Mouse (Mus musculus): ENCODE data around the gene Mrpl44. TPM values are rescaled to one million over a fixed set of nuclear protein-coding genes. Genes with fewer than 3 reads are reported as not detected.

Gene Mrpl44
- 17.9 TPM for polyA plus RNA-seq (2017; shearing (Covaris generic))

DNA sequence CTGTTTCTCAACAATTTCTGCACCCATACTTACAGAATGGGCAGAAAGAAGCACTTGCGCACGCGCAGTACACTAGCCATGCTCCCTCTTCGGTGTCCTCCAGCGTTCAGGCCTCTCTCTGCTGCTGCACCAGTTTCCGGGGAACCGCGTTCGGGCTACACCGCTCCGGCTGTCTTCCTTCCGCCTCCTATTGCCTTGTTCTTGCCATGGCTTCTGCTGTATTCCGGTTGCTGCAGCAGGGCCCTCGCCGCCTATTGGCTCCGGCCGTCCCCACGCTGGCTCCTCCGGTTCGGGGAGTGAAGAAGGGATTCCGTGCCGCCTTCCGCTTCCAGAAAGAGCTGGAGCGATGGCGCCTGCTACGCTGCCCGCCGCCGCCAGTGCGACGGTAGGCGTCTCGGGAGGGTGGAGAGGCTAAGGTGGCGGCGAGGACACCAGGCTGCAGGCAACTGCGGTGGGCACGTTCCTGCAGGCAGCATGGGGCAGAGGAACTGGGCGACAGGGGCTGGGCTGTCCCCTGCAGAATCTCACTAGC, at the start of gene Mrpl44, which contains the start of gene Wdfy1:
TSS of gene Mrpl44 (plus strand) at position 92 of the 532 bp plus-strand sequence.
TSS of gene Wdfy1 (minus strand) at position 217 of the 532 bp plus-strand sequence.

Other genes starting within 250 kb of the Mrpl44 start
- gene Ap1s3, start 104.0 kb upstream of the Mrpl44 start, polyA plus RNA-seq (2017; shearing (Covaris generic)), result 0.69 TPM
- 50.2 TPM for gene Wdfy1, start 125 bp downstream of the Mrpl44 start, polyA plus RNA-seq (2017; shearing (Covaris generic))
- gene Serpine2, start 85.2 kb downstream of the Mrpl44 start, polyA plus RNA-seq (2017; shearing (Covaris generic)), result 7.4 TPM